Mouse (Mus musculus) forebrain, embryonic 13.5 days (tissue): ENCODE results near the gene Reps1. TPM values are rescaled to one million over a fixed set of nuclear protein-coding genes. Genes with fewer than 3 reads are reported as not detected.

Source experiments
- ATAC-seq: fragments of 200-750 bp; cut with Nextera tagmentation; 2 replicates; pipeline ENCODE4 v1.8.0; 2017
- H3K27ac ChIP-seq: fragments of 300-500 bp; sonication (generic); 2 replicates; pipeline ENCODE4 v1.5.1; 2015; ENCODE audit warnings: inconsistent platforms, mild to moderate bottlenecking, moderate library complexity
- H3K27me3 ChIP-seq: fragments of 300-500 bp; sonication (generic); 2 replicates; pipeline ENCODE4 v1.6.1; 2015; ENCODE audit warnings: mild to moderate bottlenecking, inconsistent platforms
- H3K36me3 ChIP-seq: fragments of 300-500 bp; sonication (generic); 2 replicates; pipeline ENCODE4 v1.6.1; 2015; ENCODE audit warnings: mild to moderate bottlenecking, inconsistent platforms; ENCODE audit not compliant: poor library complexity, severe bottlenecking
- H3K4me1 ChIP-seq: fragments of 300-500 bp; sonication (generic); 2 replicates; pipeline ENCODE4 v1.6.1; 2015; ENCODE audit warnings: inconsistent platforms
- H3K4me2 ChIP-seq: fragments of 300-500 bp; sonication (generic); 2 replicates; pipeline ENCODE4 v1.6.1; 2015; ENCODE audit warnings: inconsistent platforms, mild to moderate bottlenecking, moderate library complexity
- H3K4me3 ChIP-seq: fragments of 300-500 bp; sonication (generic); 2 replicates; pipeline ENCODE4 v1.5.1; 2015; ENCODE audit warnings: mild to moderate bottlenecking, inconsistent platforms
- H3K9ac ChIP-seq: fragments of 300-500 bp; sonication (generic); 2 replicates; pipeline ENCODE4 v1.6.1; 2015; ENCODE audit warnings: mild to moderate bottlenecking, inconsistent platforms
- H3K9me3 ChIP-seq: fragments of 300-500 bp; sonication (generic); replicated peaks from 2 replicates; pipeline ENCODE4 v1.6.1; 2016; ENCODE audit warnings: inconsistent platforms
- WGBS: fragments of 180-500 bp; shearing (Covaris S2); methylation state at CpG from one replicate; pipeline ENCODE4 v1.1.7; 2015; 5-methylcytosine and 5-hydroxymethylcytosine counted together
- polyA plus RNA-seq: library from polyadenylated mRNA; unstranded; fragments of >200 nt; fragmentation: Nextera tagmentation; extraction: Ambion mirVana; gene quantifications from 2 replicates; pipeline ENCODE4 v1.2.1, GENCODE M21; 2015

Gene Reps1
- 16.3 and 17.9 TPM in 2 replicates for polyA plus RNA-seq

- H3K4me1 ChIP-seq, result peaks cover 28% of the 10 kb centered on the region
- ATAC-seq, result peak; percentile 85
- WGBS, result under 1% methylated on average over 77 of the region's 90 CpGs
These were observed at the start of gene Reps1 for GRCm38 (mm10) chr10:18055696-18056390. Gene Reps1 (plus strand): TSS chr10:18055861.

GRCm38 (mm10) chr10:18006756-18007155, 48.9 kb upstream of the Reps1 start:
- 91% methylated on average over 1 of the region's 1 CpGs for WGBS
- H3K9ac ChIP-seq, result no peak overlapping the region
- no peaks in the 10 kb centered on the region for H3K4me1 ChIP-seq
- H3K27ac ChIP-seq, result no peak overlapping the region
- ATAC-seq, result no peak
- H3K27me3 ChIP-seq, result no peaks in the 10 kb centered on the region
- H3K9me3 ChIP-seq, result no peaks in the 10 kb centered on the region
- peaks cover 24% of the 10 kb centered on the region for H3K36me3 ChIP-seq
- H3K4me3 ChIP-seq, result no peak overlapping the region
- H3K4me2 ChIP-seq, result no peak overlapping the region

More at GRCm38 (mm10) chr10:18055696-18056390, at the start of gene Reps1:
- H3K27ac ChIP-seq, result peak within 1 kb of the TSS; percentile 94
- H3K9ac ChIP-seq, result peak within 1 kb of the TSS; percentile 97
- no peaks in the 10 kb centered on the region for H3K36me3 ChIP-seq
- H3K4me2 ChIP-seq, result peak within 1 kb of the TSS; percentile 71
- peak within 1 kb of the TSS; percentile 97 for H3K4me3 ChIP-seq
- no peaks in the 10 kb centered on the region for H3K27me3 ChIP-seq
- no peaks in the 10 kb centered on the region for H3K9me3 ChIP-seq

- H3K4me1 ChIP-seq, result no peaks in the 10 kb centered on the region
- WGBS, result 89% methylated on average over 3 of the region's 3 CpGs
- H3K9me3 ChIP-seq, result no peaks in the 10 kb centered on the region
- peaks cover 24% of the 10 kb centered on the region for H3K36me3 ChIP-seq
- no peak overlapping the region for H3K27ac ChIP-seq
- H3K27me3 ChIP-seq, result no peaks in the 10 kb centered on the region
- no peak overlapping the region for H3K4me2 ChIP-seq
- no peak for ATAC-seq
- H3K9ac ChIP-seq, result no peak overlapping the region
- H3K4me3 ChIP-seq, result no peak overlapping the region
These were observed 48.4 kb upstream of the Reps1 start for GRCm38 (mm10) chr10:18007243-18007642.

- H3K4me3 ChIP-seq, result no peak overlapping the region
- no peak overlapping the region for H3K4me2 ChIP-seq
- no peak overlapping the region for H3K9ac ChIP-seq
- ATAC-seq, result no peak
- no peaks in the 10 kb centered on the region for H3K9me3 ChIP-seq
- peaks cover 27% of the 10 kb centered on the region for H3K36me3 ChIP-seq
- H3K27me3 ChIP-seq, result no peaks in the 10 kb centered on the region
- no peaks in the 10 kb centered on the region for H3K4me1 ChIP-seq
- no peak overlapping the region for H3K27ac ChIP-seq
These were observed 47.5 kb upstream of the Reps1 start for GRCm38 (mm10) chr10:18008118-18008517.

GRCm38 (mm10) chr10:18009744-18010143, 45.9 kb upstream of the Reps1 start:
- Histone ChIP-seq H3K9ac (no peak overlapping the region), H3K27ac (no peak overlapping the region), H3K36me3 (peaks cover 38% of the 10 kb centered on the region), H3K27me3 (no peaks in the 10 kb centered on the region), H3K9me3 (no peaks in the 10 kb centered on the region), H3K4me2 (no peak overlapping the region), H3K4me1 (no peaks in the 10 kb centered on the region), H3K4me3 (no peak overlapping the region)
- no peak for ATAC-seq
- 84% methylated on average over 1 of the region's 1 CpGs for WGBS

- Histone ChIP-seq H3K9ac (no peak overlapping the region), H3K36me3 (peaks cover 55% of the 10 kb centered on the region), H3K4me1 (no peaks in the 10 kb centered on the region), H3K9me3 (no peaks in the 10 kb centered on the region), H3K4me2 (no peak overlapping the region), H3K27me3 (no peaks in the 10 kb centered on the region), H3K27ac (no peak overlapping the region), H3K4me3 (no peak overlapping the region)
- WGBS, result 93% methylated on average over 5 of the region's 5 CpGs
- ATAC-seq, result no peak
These were observed 43.9 kb upstream of the Reps1 start for GRCm38 (mm10) chr10:18011761-18012160.

GRCm38 (mm10) chr10:18020443-18020842, 35.2 kb upstream of the Reps1 start:
- no peaks in the 10 kb centered on the region for H3K9me3 ChIP-seq
- peak overlapping the region; percentile 12; the same call in 1 of the 2 replicates for H3K4me3 ChIP-seq
- peak; percentile 62 for ATAC-seq
- peak overlapping the region; percentile 75 for H3K27ac ChIP-seq
- 71% methylated on average over 7 of the region's 7 CpGs for WGBS
- peaks cover 29% of the 10 kb centered on the region for H3K36me3 ChIP-seq
- peaks cover 31% of the 10 kb centered on the region for H3K4me1 ChIP-seq
- no peaks in the 10 kb centered on the region for H3K27me3 ChIP-seq
- no peak overlapping the region for H3K9ac ChIP-seq
- peak overlapping the region; percentile 63 for H3K4me2 ChIP-seq

GRCm38 (mm10) chr10:18020846-18021245, 34.8 kb upstream of the Reps1 start:
- Histone ChIP-seq H3K36me3 (peaks cover 28% of the 10 kb centered on the region), H3K9me3 (no peaks in the 10 kb centered on the region), H3K9ac (no peak overlapping the region), H3K27me3 (no peaks in the 10 kb centered on the region), H3K27ac (peak overlapping the region; percentile 95), H3K4me1 (peaks cover 31% of the 10 kb centered on the region), H3K4me2 (peak overlapping the region; percentile 63), H3K4me3 (peak overlapping the region; percentile 75; the same call in 1 of the 2 replicates)
- no peak for ATAC-seq
- 65% methylated on average over 1 of the region's 1 CpGs for WGBS

GRCm38 (mm10) chr10:18021576-18022311, 33.9 kb upstream of the Reps1 start:
- H3K36me3 ChIP-seq, result peaks cover 19% of the 10 kb centered on the region
- no peaks in the 10 kb centered on the region for H3K9me3 ChIP-seq
- H3K27me3 ChIP-seq, result no peaks in the 10 kb centered on the region
- H3K4me1 ChIP-seq, result peaks cover 31% of the 10 kb centered on the region
- peak; percentile 48 for ATAC-seq
- peak overlapping the region; percentile 95 for H3K27ac ChIP-seq
- peak overlapping the region; percentile 75 for H3K4me3 ChIP-seq
- peak overlapping the region; percentile 85 for H3K9ac ChIP-seq
- WGBS, result 26% methylated on average over 14 of the region's 14 CpGs
- peak overlapping the region; percentile 63 for H3K4me2 ChIP-seq

GRCm38 (mm10) chr10:18022312-18022711, 33.3 kb upstream of the Reps1 start:
- Histone ChIP-seq H3K9me3 (no peaks in the 10 kb centered on the region), H3K4me3 (peak overlapping the region; percentile 75), H3K4me1 (peaks cover 31% of the 10 kb centered on the region), H3K9ac (peak overlapping the region; percentile 85), H3K27me3 (no peaks in the 10 kb centered on the region), H3K4me2 (peak overlapping the region; percentile 63), H3K36me3 (peaks cover 14% of the 10 kb centered on the region), H3K27ac (peak overlapping the region; percentile 95)
- WGBS, result 0% methylated on average over 21 of the region's 21 CpGs
- ATAC-seq, result peak; percentile 83

- H3K27ac ChIP-seq, result peak within 1 kb of the TSS; percentile 95
- under 1% methylated on average over 37 of the region's 37 CpGs for WGBS
- H3K9me3 ChIP-seq, result no peaks in the 10 kb centered on the region
- peaks cover 31% of the 10 kb centered on the region for H3K4me1 ChIP-seq
- peak; percentile 89 for ATAC-seq
- H3K4me2 ChIP-seq, result peak within 1 kb of the TSS; percentile 63
- peaks cover 8% of the 10 kb centered on the region for H3K36me3 ChIP-seq
- H3K27me3 ChIP-seq, result no peaks in the 10 kb centered on the region
- H3K9ac ChIP-seq, result peak within 1 kb of the TSS; percentile 85
- peak within 1 kb of the TSS; percentile 75 for H3K4me3 ChIP-seq
These were observed 32.8 kb upstream of the Reps1 start, which contains the start of gene Abracl for GRCm38 (mm10) chr10:18022741-18023347. Gene Abracl (minus strand): TSS chr10:18023288.

GRCm38 (mm10) chr10:18034408-18034807, 21.3 kb upstream of the Reps1 start:
- H3K4me1 ChIP-seq, result no peaks in the 10 kb centered on the region
- no peak overlapping the region for H3K9ac ChIP-seq
- H3K36me3 ChIP-seq, result no peaks in the 10 kb centered on the region
- no peak for ATAC-seq
- no peak overlapping the region for H3K4me3 ChIP-seq
- no peaks in the 10 kb centered on the region for H3K27me3 ChIP-seq
- H3K27ac ChIP-seq, result no peak overlapping the region
- WGBS, result 96% methylated on average over 4 of the region's 4 CpGs
- no peaks in the 10 kb centered on the region for H3K9me3 ChIP-seq
- H3K4me2 ChIP-seq, result no peak overlapping the region
